Mouse (Mus musculus): Measurements from ENCODE around the gene Gan. TPM values are rescaled to one million over a fixed set of nuclear protein-coding genes. Genes with fewer than 3 reads are reported as not detected.

The Gan gene
- polyA plus RNA-seq, 2 experiments: 0.62 to 1.6 TPM

DNA sequence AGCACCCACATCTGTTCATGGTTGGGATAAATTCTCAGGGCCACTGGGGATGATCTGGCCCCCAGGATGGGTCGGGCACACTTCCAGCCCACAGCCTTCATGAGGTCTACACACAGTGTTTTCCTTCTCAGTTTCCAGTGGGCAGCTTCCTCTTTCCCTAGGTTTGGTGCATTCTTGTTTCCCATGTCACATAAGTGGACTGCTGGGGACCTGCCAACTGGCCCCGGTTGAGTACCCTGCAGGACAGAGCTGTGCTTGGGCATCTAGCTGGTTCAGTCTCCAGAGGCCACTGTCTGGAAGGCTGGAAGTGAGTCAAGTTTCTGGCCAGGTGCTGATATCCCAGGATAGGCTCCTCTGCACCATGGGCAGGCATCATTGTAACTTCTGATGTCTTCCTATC, 69.4 kb downstream of the Gan start:
- 59% methylated on average over 2 of the region's 2 CpGs for WGBS (ENCODE audit: insufficient replicate concordance)
- DNase-seq (ENCODE audit: low read depth in 3 of 3, low spot score in 3 of 3) (no peak), ATAC-seq (ENCODE audit: insufficient read depth) (no peak)
- H3K9me3 ChIP-seq (ENCODE audit: control insufficient read depth, low read length): no peaks in the 10 kb centered on the region
- no peaks in the 10 kb centered on the region for H3K36me3 ChIP-seq (replicated peaks; ENCODE audit: control insufficient read depth, insufficient read depth, low read depth)
- no peak overlapping the region for H3K4me3 ChIP-seq (ENCODE audit: insufficient read depth in 1 of 2, low read depth in 2 of 2, low read length in 2 of 2)
- no peak overlapping the region for H3K9ac ChIP-seq (replicated peaks)
- H3K27me3 ChIP-seq (ENCODE audit: control insufficient read depth, insufficient read depth, low read length): no peaks in the 10 kb centered on the region
- H3K4me1 ChIP-seq (replicated peaks; ENCODE audit: control insufficient read depth in 2 of 2, insufficient read depth in 2 of 2, low read length in 1 of 2): peaks cover 0 to 2% of the 10 kb centered on the region in 2 experiments; a peak in 2 of 4 replicates
- no peak overlapping the region for H3K27ac ChIP-seq
- no peak overlapping the region for H3K4me2 ChIP-seq (ENCODE audit: low read depth)
- TF ChIP-seq EP300 (IDR thresholded peaks at IDR 0.05; ENCODE audit: low read depth): no peak
- TF ChIP-seq CTCF (IDR thresholded peaks at IDR 0.05; ENCODE audit: low read depth): no peak

DNA sequence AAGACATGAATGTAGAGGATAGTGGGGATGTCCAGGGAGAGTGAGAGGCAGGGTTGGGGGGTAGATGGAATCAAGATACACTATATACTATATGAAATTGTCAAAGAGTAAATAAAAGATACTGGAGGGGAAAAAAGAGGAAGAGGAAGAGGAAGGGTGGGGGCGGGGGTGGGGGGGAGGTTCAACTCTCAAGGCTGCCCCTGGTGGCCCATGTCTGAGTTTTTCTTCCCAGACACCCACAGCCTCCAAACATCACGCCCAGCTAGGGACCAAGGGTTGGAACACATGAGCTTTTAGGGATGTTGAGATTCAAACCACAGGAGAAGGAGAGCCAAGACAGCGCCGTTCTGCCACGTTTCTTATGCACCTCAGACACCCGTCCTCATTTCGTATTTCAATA, 75.3 kb downstream of the Gan start:
- Histone ChIP-seq H3K4me2 (ENCODE audit: low read depth) (no peak overlapping the region), H3K9ac (replicated peaks) (no peak overlapping the region), H3K27ac (no peak overlapping the region), H3K9me3 (ENCODE audit: control insufficient read depth, low read length) (no peaks in the 10 kb centered on the region), H3K4me3 (ENCODE audit: insufficient read depth in 1 of 2, low read depth in 2 of 2, low read length in 2 of 2) (no peak overlapping the region), H3K4me1 (replicated peaks; ENCODE audit: control insufficient read depth in 2 of 2, insufficient read depth in 2 of 2, low read length in 1 of 2) (no peaks in the 10 kb centered on the region), H3K36me3 (replicated peaks; ENCODE audit: control insufficient read depth, insufficient read depth, low read depth) (no peaks in the 10 kb centered on the region), H3K27me3 (ENCODE audit: control insufficient read depth, insufficient read depth, low read length) (no peaks in the 10 kb centered on the region)
- no peak for ATAC-seq (ENCODE audit: insufficient read depth)
- 58% methylated on average over 7 of the region's 7 CpGs for WGBS (ENCODE audit: insufficient replicate concordance)
- no peak for DNase-seq (ENCODE audit: low read depth in 3 of 3, low spot score in 3 of 3)
- TF ChIP-seq CTCF (IDR thresholded peaks at IDR 0.05; ENCODE audit: low read depth) (no peak), EP300 (IDR thresholded peaks at IDR 0.05; ENCODE audit: low read depth) (no peak)

GRCm38 (mm10) chr8:117236531-117236930, 78.6 kb downstream of the Gan start:
- Histone ChIP-seq H3K27ac (no peak overlapping the region), H3K9me3 (ENCODE audit: control insufficient read depth, low read length) (no peaks in the 10 kb centered on the region), H3K9ac (replicated peaks) (no peak overlapping the region), H3K27me3 (ENCODE audit: control insufficient read depth, insufficient read depth, low read length) (no peaks in the 10 kb centered on the region), H3K4me3 (ENCODE audit: insufficient read depth in 1 of 2, low read depth in 2 of 2, low read length in 2 of 2) (no peak overlapping the region), H3K4me1 (replicated peaks; ENCODE audit: control insufficient read depth in 2 of 2, insufficient read depth in 2 of 2, low read length in 1 of 2) (no peaks in the 10 kb centered on the region; a peak in 1 of 4 replicates), H3K36me3 (replicated peaks; ENCODE audit: control insufficient read depth, insufficient read depth, low read depth) (no peaks in the 10 kb centered on the region), H3K4me2 (ENCODE audit: low read depth) (no peak overlapping the region)
- TF ChIP-seq CTCF (IDR thresholded peaks at IDR 0.05; ENCODE audit: low read depth): no peak
- no peak for TF ChIP-seq EP300 (IDR thresholded peaks at IDR 0.05; ENCODE audit: low read depth)
- no peak for DNase-seq (ENCODE audit: low read depth in 3 of 3, low spot score in 3 of 3)
- ATAC-seq (ENCODE audit: insufficient read depth): no peak
- WGBS (ENCODE audit: insufficient replicate concordance): 72% methylated on average over 4 of the region's 4 CpGs

GRCm38 (mm10) chr8:117240326-117240725, 82.4 kb downstream of the Gan start:
- no peak overlapping the region for H3K9ac ChIP-seq (replicated peaks)
- H3K4me1 ChIP-seq (replicated peaks; ENCODE audit: control insufficient read depth in 2 of 2, insufficient read depth in 2 of 2, low read length in 1 of 2): no peaks in the 10 kb centered on the region; a peak in 1 of 4 replicates
- H3K9me3 ChIP-seq (ENCODE audit: control insufficient read depth, low read length): no peaks in the 10 kb centered on the region
- no peaks in the 10 kb centered on the region for H3K27me3 ChIP-seq (ENCODE audit: control insufficient read depth, insufficient read depth, low read length)
- TF ChIP-seq CTCF (IDR thresholded peaks at IDR 0.05; ENCODE audit: low read depth) (no peak), EP300 (IDR thresholded peaks at IDR 0.05; ENCODE audit: low read depth) (no peak)
- no peak overlapping the region for H3K4me2 ChIP-seq (ENCODE audit: low read depth)
- H3K36me3 ChIP-seq (replicated peaks; ENCODE audit: control insufficient read depth, insufficient read depth, low read depth): no peaks in the 10 kb centered on the region
- ATAC-seq (ENCODE audit: insufficient read depth) (no peak), DNase-seq (ENCODE audit: low read depth in 3 of 3, low spot score in 3 of 3) (no peak)
- 68% methylated on average over 5 of the region's 5 CpGs for WGBS (ENCODE audit: insufficient replicate concordance)
- no peak overlapping the region for H3K4me3 ChIP-seq (ENCODE audit: insufficient read depth in 1 of 2, low read depth in 2 of 2, low read length in 2 of 2)
- no peak overlapping the region for H3K27ac ChIP-seq

GRCm38 (mm10) chr8:117240841-117241494, 83.0 kb downstream of the Gan start:
- no peak overlapping the region for H3K9ac ChIP-seq (replicated peaks)
- 52% methylated on average over 5 of the region's 5 CpGs for WGBS (ENCODE audit: insufficient replicate concordance)

More at GRCm38 (mm10) chr8:117240841-117241494, 83.0 kb downstream of the Gan start:
- no peaks in the 10 kb centered on the region for H3K36me3 ChIP-seq (replicated peaks; ENCODE audit: control insufficient read depth, insufficient read depth, low read depth)
- H3K27ac ChIP-seq: no peak overlapping the region
- no peaks in the 10 kb centered on the region for H3K9me3 ChIP-seq (ENCODE audit: control insufficient read depth, low read length)
- no peak for DNase-seq (ENCODE audit: low read depth in 3 of 3, low spot score in 3 of 3)
- no peaks in the 10 kb centered on the region; a peak in 1 of 4 replicates for H3K4me1 ChIP-seq (replicated peaks; ENCODE audit: control insufficient read depth in 2 of 2, insufficient read depth in 2 of 2, low read length in 1 of 2)
- no peaks in the 10 kb centered on the region for H3K27me3 ChIP-seq (ENCODE audit: control insufficient read depth, insufficient read depth, low read length)
- TF ChIP-seq EP300 (IDR thresholded peaks at IDR 0.05; ENCODE audit: low read depth) (no peak), CTCF (IDR thresholded peaks at IDR 0.05; ENCODE audit: low read depth) (no peak)
- no peak overlapping the region for H3K4me2 ChIP-seq (ENCODE audit: low read depth)
- no peak for ATAC-seq (ENCODE audit: insufficient read depth)
- H3K4me3 ChIP-seq (ENCODE audit: insufficient read depth in 1 of 2, low read depth in 2 of 2, low read length in 2 of 2): no peak overlapping the region
